Mouse (Mus musculus): Measurements from ENCODE around the gene Cacnb4.

DNA sequence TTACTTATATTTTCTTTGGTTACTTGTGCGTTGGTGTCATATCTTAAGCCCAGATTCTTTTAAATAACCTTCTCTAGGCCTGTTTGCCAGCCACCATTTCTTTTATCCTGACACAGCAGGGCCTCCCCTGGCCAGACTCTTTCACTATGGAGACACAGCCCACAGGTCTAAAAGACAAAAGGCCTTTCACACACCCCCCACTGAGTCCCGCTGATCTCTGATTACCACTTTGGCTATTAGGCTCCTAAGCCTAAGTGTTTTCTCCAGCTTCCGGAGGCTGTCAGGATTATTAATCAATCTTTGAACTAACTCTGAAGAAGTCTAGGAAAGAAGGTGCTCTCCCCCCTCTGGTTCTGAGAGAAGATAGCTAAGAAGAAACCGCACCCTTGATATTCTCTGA, 41.3 kb downstream of the Cacnb4 start:
- TF ChIP-seq POLR2A (IDR thresholded peaks at IDR 0.05; ENCODE audit: insufficient read depth, low read depth, low read length) (no peak), CTCF (IDR thresholded peaks at IDR 0.05; ENCODE audit: insufficient read depth, low read depth, low read length) (no peak)

Data from olfactory bulb, adult 2 months (tissue).